Mouse (Mus musculus) testis, postnatal 10 days (tissue): ENCODE measurements around the gene Efnb3.
A peak's percentile ranks its signal among the peaks of the same experiment; 100 is the strongest.

Source experiments
- DNase-seq: peaks from one replicate; pipeline ENCODE4 v3.0.0; 2021; ENCODE audit warnings: low spot score

The Efnb3 gene

DNA sequence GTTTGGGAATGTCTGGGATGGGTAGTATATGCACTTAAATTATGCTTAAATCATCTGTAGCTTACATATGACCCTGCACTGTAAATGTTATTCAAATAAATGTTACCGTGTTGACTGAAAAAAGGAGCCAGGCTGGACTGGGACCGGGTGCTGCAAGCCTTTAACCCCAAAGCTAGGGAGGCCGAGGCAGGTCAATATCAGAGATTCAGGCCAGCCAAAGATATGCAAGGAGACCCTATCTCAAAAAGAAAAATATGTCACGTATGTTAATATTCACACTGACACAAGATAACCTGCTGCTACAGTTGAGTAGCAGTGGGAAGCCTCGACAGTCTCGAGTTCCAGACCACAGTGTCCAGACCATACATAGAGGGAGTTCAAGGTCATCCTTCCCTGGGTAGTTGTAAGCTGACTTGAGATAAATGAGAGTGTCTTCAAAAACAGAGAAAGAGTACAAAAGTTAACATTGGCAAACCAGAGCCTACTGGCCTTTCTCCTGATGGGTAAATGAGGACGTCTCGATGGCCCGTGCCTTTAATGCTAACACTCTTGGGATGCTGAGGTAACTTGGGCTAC, 22.3 kb upstream of the Efnb3 start:
- no peak for DNase-seq

DNA sequence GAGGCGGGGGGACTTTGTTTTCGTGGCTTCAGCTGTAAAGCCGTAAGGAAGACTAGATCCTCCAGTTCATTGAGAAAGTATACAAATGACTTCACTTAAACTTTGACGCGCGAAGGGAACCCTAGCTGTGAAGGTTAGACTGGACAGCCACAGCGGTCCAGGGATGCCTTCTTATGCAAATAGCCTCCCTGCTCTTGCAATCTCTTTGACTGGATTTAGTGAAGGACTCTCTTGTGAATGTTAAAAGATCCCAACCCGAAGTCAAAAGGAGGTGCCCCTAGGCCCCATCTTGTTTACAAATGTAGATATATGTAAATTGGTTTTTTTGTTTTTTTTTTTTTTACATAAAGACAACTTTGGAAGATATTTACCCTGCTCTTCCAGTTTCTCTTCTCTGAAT, 21.8 kb upstream of the Efnb3 start:
- no peak for DNase-seq

DNA sequence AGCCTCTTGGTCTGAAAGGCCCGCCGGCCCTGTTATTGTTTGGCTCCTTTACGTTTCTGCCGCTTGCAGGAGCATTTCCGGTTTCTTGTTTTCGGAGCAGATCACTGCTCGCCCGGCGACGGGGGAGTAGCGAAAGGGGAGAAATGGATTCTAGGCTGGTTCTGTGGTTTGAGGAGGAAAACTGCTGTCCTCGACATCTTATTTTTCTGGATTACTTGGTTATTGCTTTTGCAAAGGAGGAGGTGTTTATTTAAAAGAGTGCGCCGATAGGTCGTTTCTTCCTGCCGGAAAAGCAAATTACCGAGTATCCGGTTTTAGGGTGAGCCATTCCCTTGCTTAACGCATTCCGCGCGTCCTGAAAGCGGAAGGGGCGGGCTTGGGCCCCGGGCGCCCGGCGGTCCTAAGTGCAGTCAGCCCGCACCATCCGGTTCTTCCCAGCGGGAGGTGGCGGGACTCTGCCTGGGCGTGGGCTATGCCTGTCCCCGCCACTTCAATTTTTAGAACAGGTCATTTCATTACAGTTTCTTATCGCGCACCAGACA, 21.2 kb upstream of the Efnb3 start:
- DNase-seq = peak; percentile 88

DNA sequence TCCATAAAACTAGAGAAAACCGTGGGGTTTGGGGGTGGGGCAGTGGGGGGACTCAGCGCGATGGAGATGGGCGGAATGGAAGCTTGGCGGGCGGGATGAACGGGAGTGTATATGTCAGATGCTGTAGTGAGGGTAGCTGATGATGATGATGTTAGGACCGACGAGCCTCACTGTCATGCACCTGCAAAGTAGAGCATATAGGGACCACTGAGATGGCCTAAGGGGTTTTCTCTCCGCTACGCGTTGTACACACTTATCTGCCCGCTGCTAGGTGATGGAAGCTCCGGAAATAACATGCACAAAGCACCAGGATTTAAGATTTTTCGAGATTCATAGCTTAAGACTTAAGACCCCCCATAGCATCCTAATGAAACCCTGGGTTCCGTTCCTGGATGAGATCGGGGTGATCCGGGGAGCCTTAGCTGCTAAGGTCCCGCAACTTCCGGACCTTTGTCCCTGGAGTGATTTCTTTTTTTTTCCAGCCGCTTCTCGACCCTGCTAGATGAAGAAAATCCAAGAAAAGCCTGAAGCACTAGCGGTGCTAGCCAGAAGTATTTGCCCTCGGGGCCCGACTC, 20.7 kb upstream of the Efnb3 start:
- DNase-seq = no peak

DNA sequence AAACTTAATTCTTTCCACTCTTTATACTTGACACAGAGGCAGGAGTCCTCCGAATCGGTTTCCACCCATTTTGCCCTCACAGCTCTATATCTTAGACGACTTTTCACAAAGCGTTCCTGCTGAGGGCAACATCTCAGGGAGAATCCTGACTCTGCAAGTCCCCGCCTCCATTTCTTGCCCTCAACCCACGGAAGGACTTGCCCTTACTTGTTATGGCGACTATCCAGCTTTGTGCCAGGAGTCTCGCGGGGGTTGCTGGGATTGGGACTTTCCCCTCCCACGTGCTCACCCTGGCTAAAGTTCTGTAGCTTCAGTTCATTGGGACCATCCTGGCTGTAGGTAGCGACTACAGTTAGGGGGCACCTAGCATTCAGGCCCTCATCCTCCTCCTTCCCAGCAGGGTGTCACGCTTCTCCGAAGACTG, 20.1 kb upstream of the Efnb3 start, which contains the start of the genes Wrap53 and Trp53:
Wrap53 (minus strand) TSS at position 165 of the 424 bp plus-strand sequence.
Trp53 (plus strand) TSS at position 269 of the 424 bp plus-strand sequence.
- peak; percentile 90 for DNase-seq

DNA sequence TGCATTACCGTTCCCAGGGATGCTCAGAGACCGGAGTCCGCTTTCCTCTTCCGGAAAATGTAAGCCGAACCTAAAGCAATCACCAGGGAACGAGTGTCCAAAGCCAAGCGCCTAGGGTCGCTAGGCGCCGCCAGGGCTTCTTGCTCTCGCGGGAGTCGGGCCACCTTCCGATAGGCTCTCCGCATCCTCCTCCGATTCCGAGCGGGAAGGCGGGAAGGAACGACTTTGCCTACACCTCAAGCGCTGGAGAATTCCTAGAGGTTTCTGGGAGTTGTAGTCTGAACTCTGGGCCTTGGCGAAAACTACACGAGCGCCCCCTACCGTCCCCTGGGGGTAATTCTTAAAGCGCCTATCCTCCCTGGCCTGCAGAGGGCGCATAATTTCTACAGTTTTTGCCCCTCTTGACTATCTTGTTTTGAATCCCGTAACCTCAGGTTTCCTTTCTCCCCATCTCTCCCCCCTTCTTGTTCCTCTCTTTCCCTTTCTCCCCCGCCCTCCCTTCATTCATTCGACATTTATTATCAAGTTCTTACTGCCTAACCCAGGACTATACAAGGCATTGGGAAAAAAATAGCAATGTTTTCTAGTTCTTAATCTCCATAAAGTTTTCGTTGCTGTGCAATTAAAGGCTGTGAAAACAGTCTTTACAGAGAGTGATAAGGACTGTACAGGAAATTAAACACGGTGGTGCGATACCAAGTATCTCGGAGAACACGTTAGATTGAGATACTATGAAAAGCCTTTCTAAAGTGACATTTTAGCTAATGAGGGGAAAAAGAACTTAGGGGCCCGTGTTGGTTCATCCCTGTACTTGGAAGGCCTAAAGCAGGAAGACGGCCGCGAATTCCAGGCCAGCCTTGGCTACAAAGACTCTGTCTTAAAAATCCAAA, 19.4 kb upstream of the Efnb3 start:
- peak; percentile 97 for DNase-seq

DNA sequence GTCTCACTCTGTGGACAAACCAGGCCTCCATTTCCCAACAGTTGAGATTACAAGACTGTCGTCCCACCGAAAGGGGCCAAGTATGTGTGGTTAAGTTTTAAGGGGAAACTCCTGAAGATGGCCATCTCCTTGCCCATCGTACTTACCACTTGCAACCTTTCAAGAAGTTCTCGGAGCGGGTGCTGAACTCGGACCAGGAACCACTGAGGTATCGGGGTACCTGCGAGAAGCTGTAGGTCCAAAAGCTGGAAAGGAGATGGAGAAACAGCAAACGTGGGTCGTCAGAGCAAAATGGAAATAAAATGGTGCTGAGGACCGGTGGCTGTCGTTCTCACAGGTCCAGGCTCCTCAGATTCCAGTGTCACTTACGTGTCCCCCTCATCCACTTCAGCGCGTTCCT, 18.3 kb upstream of the Efnb3 start:
- no peak for DNase-seq

DNA sequence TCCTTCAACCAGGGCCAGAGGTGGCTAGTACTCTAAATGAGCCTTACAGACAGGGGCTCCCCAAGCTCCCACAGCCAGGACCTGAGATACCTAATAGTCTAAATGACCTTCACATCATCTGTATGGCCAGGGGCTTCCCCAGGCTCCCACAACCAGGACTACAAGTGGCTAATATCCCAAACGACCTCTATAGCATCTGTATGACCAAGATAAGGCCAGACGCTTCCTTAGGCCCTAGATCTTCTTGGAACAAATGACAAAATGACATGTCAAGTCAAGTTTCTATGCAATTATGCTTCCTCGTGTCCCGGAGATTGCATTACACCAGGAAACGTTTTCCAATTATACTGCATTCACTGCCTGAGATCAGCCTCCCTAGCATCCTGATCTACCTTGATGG, 16.3 kb upstream of the Efnb3 start:
- DNase-seq = no peak

DNA sequence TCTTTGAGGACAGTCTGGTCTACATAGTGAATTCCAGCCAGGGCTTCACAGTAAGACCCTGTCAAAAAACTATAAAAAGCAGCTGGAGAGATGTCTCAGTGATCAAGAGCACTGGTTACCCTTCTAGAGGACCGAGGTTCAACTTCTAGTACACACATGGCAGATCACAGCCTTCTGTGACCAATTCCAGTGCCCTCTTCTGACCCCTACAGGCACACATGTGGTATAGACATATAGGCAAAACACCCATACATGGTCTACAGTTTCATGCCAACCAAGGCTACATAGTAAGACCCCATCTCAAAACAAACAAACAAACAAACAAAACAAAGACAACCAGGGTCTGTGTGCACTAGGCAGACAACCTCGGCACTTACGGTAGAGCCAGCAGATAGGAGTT, 15.2 kb upstream of the Efnb3 start:
- DNase-seq = no peak

DNA sequence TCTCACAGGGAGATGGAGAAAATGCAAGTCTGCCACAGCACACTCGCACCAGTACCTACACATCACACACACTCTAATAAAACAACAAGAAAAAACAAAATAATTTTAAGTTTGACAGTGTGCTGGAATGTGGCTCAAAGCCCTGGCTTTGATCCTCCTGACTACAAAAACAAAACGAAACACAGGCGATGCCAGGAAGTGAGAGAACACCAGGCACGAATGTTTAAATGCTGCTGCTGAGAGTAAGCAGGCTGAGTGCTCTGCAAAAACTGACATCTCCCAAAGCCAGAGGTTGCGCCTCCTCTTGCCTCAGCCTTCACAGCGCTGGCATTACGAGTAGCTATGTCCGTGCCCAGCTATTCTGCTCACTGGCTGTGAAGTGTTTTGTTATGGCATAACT, 5.1 kb upstream of the Efnb3 start:
- DNase-seq = no peak

DNA sequence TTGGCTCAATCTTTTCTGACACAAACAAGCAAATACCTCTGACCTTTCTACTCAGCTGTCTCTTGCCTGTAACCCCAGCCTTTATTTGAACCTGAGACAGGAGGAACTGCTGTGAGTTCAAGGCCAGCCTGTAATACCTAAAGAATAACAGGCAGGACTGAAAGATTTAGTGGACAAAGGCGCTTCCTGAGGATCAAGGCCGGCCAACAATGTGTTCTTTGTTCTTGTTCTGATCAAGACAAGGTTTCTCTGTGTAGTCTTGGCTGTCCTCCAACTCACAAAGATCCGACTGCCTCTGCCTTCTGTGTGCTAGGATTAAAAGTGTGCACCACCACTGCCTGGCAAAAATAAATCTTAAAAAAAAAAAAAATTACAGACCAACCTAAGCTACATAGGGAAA, 4.4 kb upstream of the Efnb3 start:
- no peak for DNase-seq

DNA sequence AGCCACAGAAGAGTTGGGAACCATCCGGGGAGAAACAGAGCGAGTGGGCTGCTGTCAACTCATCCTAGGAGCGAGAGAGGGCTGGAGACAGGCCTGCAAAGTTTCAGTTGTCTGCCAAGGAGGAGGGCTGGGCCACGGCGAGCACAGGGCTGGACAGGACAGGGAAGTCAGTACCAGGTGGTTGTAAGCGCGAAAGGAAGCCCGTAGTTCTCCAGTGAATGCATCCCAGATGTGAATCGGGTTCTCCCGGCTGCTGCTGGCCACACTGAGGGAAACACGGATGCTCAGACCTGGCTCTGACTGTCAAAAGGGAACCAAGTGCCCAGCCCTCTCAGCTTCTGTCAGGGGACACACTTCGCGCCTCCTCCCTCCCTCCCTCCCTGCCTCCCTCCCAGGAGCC, 3.4 kb upstream of the Efnb3 start:
- DNase-seq = no peak

DNA sequence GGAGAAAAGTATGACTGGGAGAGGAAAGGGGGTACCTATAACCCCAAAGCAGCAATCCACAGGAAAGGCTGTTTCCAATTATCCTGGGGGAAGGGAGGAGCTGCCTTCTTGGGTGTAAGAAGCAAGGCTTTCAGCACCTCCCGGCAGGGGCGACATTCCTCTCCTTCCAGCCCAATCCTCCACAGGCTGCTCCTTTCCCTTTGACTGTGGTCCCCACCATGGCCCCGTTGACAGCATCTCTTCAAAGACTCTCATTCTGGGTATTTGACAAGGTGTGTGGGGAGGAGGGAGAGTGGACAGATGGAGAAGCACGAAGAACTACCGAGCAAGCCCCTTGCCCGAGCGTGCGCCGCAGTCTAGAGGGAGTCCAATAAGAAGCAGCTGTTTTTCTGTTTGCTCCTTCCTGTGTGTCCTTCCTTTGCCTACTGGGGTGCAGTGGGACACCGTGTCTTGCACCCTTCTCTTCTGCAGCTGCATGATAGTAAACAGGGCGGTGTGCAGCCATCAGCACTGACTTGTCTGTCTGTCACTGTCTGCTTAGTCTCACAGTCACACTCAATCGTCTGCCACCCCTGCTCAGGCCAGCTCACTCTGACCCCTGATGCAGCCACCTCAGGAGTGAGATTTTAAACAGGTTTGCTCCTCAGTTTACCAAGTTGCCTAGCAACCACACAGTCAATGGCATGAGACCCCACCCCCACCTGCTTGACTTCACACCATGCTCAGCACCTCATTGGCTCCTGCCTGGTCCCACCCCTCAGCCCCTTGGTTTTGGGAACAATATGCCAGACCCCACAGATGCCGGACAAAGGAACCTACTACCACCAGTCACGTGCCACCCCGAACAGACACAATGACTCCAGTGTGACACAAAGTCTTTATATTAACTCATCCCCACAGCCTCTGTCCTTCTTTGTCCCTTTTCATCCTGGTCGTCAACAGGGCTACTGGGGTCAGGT, 1.2 kb upstream of the Efnb3 start:
- DNase-seq = no peak

DNA sequence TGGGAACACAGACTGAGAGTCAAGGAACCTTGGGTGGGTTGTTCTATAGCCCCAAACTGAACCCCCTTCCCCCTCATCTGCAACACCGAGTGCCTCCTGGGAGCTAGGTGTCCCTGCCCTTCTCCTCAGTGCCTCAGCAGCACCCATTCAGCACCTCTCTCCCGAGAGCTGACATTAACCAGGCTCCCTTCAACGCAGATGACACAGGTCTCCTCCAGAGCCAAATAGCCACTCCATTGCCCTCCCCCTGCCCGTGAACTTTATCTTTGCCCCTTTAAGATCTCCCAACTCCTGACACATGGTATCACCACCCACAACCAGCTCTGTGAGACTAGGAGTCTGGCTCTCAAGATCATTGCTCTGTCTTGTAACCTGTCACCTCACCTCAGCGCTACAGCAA, 822 bp downstream of the Efnb3 start:
- no peak for DNase-seq

DNA sequence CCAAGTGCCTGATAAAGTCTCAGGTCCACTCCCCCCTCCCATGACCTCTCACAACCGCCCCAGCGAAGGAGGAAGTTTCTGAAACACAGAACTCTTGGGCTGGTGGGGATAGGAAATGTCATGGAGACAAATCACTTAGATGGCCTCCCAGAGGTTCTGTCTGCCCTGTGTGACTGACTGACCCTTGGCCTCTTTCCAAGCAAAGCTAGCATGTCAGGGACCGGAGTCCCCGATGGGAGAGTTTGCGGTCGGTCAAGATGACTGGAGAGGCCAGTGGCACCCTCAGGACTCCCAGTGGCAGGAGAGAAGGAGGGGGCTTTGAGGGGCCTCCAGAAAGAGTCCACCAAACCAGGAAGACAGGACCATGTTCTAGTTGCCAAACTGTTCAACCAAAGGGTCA, 1.2 kb downstream of the Efnb3 start:
- no peak for DNase-seq

DNA sequence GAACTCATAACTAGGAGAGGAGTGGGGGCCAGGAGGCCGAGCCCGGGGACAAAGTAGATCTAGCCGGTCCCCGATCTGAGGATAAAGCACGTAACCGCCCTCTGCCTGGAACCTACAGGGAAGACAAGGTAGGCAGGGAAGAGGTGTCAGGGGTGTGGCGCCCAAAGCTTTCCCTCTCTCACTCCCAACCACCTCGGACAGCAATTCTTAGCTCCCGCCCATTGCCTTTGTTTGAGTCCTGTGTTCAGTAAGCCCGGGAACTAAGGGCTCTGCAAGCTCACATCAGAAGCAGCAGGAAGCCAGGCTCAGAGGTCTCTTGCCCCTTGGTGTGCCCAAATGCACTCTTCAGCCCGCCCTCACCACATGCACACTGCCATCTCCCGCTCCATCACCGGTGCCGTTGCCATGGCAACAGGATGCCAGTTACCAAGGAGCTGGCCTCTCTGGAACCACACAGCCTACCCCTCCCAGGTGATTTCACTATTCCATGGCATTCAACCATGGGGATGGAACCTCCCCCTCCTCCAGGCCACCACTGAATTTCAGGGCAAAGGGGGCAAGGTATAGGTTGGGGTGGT, 2.5 kb downstream of the Efnb3 start:
- no peak for DNase-seq

DNA sequence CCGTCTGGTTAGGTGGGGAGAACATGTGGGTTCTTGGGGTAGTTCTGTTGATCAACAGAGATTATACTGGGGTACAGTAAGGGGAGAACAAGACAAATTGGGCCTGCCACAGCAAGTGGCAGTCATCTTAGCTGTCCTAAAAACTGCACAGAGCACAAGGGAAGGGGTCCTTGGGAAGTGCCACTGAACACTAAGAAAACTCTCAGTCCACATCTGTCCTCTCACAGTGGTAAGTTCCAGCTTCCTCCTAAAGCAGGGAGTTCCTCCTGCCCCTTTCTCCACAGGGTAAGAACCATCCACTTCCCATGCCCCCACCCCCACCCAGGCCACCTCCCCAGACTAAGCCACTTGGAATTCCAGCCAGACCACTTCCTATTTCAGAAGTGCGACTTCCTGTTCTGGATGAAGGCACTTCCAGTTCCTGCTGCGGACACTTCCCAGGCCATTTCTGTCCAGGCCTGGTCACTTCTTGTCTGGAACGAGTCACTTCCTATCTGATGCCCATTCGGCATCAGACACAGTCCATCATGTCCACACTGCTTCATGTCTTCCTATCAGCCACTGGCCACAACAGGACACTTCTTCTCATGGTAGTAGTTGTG, 5.4 kb downstream of the Efnb3 start:
- no peak for DNase-seq

DNA sequence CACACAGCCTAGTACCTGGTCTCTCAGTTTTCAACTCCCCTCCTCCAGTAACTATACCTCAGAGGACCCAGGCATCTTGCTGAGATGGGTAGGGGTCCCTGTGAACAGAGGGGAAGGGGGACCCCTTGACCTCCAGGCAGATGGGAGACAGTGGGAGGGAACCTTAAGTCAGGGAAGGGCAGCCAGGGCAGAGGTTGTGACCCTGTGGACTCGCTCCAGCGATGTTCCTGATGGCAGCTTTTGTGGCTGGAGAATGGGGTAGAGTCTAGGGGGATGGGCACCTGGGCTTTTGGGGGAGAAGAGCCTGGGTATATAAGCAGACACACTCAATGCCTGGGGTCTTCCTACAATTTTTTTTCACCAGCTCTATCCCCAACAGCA, 6.7 kb downstream of the Efnb3 start:
- no peak for DNase-seq

DNA sequence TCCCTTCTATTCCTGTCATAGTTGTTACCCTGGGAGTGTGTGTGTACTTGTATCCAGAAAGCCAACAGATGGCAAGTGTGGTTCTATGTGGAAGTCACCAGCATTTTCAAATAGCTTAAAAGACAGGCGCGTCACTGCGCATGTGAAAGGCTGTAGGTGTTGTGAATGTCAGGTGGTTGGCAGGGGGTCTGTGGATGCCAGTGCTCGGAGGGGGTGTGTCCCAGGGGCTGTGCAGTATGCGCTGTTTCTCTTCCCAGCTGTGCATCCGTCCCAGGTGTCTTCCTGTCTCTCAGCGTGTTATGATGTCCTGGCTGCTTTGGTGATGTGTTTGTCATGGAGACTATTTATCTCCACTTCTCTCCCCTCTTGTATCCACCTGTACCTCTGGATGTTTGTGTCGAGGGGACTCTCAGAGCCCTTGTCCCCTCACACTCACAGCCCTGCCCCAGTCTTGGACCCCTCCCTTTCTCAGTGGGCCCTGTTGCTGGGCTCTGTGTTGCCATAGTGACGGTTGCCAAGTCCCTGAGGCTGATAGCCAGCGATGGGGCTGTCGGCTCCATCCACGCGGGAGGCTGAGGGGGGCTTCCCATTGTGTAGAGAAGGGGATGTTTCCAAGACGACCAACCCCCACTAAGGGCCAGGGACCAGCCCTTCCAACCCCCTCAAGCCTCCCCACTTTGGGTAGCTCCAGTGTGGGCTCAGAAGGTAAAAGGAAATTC, 7.2 kb downstream of the Efnb3 start:
- no peak for DNase-seq

DNA sequence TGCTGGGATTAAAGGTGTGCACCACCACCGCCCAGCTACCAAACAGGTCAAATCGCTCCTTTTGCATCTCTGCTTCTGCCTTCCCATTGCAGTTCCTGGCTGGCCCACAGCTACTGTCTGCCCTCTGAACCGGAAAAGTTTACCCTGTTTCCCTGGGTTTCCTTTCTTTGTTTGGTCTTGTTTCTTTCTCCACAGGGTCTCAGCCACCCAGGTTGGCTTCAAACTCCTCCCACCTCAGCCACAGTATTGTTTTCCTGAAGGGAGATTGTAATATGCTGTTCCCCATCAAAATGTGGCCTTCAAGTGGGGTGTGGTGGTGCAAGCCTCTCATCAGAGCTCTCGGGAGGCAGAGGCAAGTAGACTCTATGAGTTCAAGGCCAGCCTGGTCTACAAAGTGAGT, 8.7 kb downstream of the Efnb3 start:
- no peak for DNase-seq
